Mouse (Mus musculus) heart, postnatal 0 days (tissue): ENCODE data around the gene Prr15. TPM values are rescaled to one million over a fixed set of nuclear protein-coding genes. Genes with fewer than 3 reads are reported as not detected.

Source experiments
- ATAC-seq: fragments of 200-750 bp; cut with Nextera tagmentation; 2 replicates; pipeline ENCODE4 v1.8.0; 2017; ENCODE audit warnings: low read depth, moderate number of reproducible peaks, moderate library complexity; ENCODE audit not compliant: insufficient read depth
- DNase-seq: peaks from one replicate; pipeline ENCODE4 v3.0.0-alpha.2; 2016; ENCODE audit warnings: low spot score
- H3K27ac ChIP-seq: fragments of 300-500 bp; sonication (generic); 2 replicates; pipeline ENCODE4 v1.5.1; 2014; ENCODE audit warnings: low read depth, mild to moderate bottlenecking
- H3K27me3 ChIP-seq: fragments of 300-500 bp; sonication (generic); 2 replicates; pipeline ENCODE4 v1.6.1; 2014; ENCODE audit warnings: low read length, mixed read lengths; ENCODE audit not compliant: control insufficient read depth, insufficient read depth
- H3K36me3 ChIP-seq: fragments of 300-500 bp; sonication (generic); replicated peaks from 2 replicates; pipeline ENCODE4 v1.6.1; 2014; ENCODE audit warnings: low read length, mixed read lengths; ENCODE audit not compliant: control insufficient read depth, insufficient read depth
- H3K4me1 ChIP-seq: fragments of 300-500 bp; sonication (generic); 2 replicates; pipeline ENCODE4 v1.6.1; 2014; ENCODE audit warnings: antibody characterized with exemption; ENCODE audit not compliant: control insufficient read depth, insufficient read depth
- H3K4me2 ChIP-seq: fragments of 300-500 bp; sonication (generic); 2 replicates; pipeline ENCODE4 v1.6.1; 2014; ENCODE audit warnings: low read depth, mild to moderate bottlenecking, low read length, moderate library complexity
- H3K4me3 ChIP-seq: fragments of 300-500 bp; sonication (generic); 2 replicates; pipeline ENCODE4 v1.5.1; 2014; ENCODE audit warnings: low read depth, low read length
- H3K9ac ChIP-seq: fragments of 300-500 bp; sonication (generic); replicated peaks from 2 replicates; pipeline ENCODE4 v1.6.1; 2014; ENCODE audit warnings: low read depth, low read length, mixed read lengths
- H3K9me3 ChIP-seq: fragments of 300-500 bp; sonication (generic); replicated peaks from 2 replicates; pipeline ENCODE4 v1.6.1; 2016; ENCODE audit warnings: low read length; ENCODE audit not compliant: control insufficient read depth
- CTCF ChIP-seq: IDR thresholded peaks from 2 replicates; pipeline ENCODE4 v1.5.1; 2016; ENCODE audit warnings: antibody characterized with exemption, control low read depth, low read depth
- EP300 ChIP-seq: IDR thresholded peaks from 2 replicates; pipeline ENCODE4 v1.6.1; 2016; ENCODE audit warnings: antibody characterized with exemption, low read depth
- WGBS: fragments of 180-500 bp; shearing (Covaris S2); extraction: QIAGEN DNeasy Blood & Tissue Kit; methylation state at CpG from one replicate; pipeline ENCODE4 v1.1.7; 2014; 5-methylcytosine and 5-hydroxymethylcytosine counted together
- polyA plus RNA-seq: library from polyadenylated mRNA; unstranded; fragments of >200 nt; fragmentation: Nextera tagmentation; extraction: Ambion mirVana; gene quantifications from 2 replicates; pipeline ENCODE4 v1.2.1, GENCODE M21; 2015
- total RNA-seq: library from RNA; depleted of rRNA; stranded (reverse); fragments of >200 nt; gene quantifications from 2 replicates; pipeline ENCODE4 v1.2.3, GENCODE M21; 2014; ENCODE audit warnings: low replicate concordance

Prr15 gene
- total and polyA plus RNA-seq, 2 experiments from 2014 or later: 14.3 to 16.7 TPM

DNA sequence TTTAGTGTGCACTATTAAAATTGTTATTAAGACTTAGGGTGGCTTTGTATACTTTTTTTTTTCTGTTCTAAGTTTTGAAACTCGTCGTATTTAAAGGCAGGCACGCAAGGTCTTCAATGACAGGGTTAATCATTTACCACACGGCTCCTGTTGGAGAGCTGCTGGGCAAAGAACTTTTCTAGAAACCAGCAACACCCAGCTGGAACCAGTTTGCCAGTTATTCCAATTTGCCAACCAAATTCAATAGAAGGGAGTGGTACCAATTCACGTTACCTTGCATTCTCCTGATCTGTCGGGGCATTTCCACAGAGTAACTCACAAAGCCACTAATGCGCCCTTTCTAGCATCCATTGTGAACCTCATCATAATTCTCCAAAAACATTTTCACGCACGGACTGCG, 4.5 kb downstream of the Prr15 start:
- peak overlapping the region; percentile 4; the same call in 1 of the 2 replicates for H3K4me2 ChIP-seq
- H3K9me3 ChIP-seq: no peaks in the 10 kb centered on the region
- ATAC-seq (no peak), DNase-seq (no peak)
- H3K9ac ChIP-seq: no peak overlapping the region
- WGBS: 89% methylated on average over 10 of the region's 10 CpGs
- no peak overlapping the region for H3K27ac ChIP-seq
- no peaks in the 10 kb centered on the region for H3K4me1 ChIP-seq
- no peak for TF ChIP-seq EP300
- TF ChIP-seq CTCF: no peak
- peaks cover 5% of the 10 kb centered on the region for H3K27me3 ChIP-seq
- H3K4me3 ChIP-seq: no peak overlapping the region
- H3K36me3 ChIP-seq: no peaks in the 10 kb centered on the region

GRCm38 (mm10) chr6:54331765-54332164, 6.1 kb downstream of the Prr15 start:
- no peak for TF ChIP-seq CTCF
- no peaks in the 10 kb centered on the region for H3K36me3 ChIP-seq
- no peak for ATAC-seq
- no peak overlapping the region for H3K4me3 ChIP-seq
- no peaks in the 10 kb centered on the region for H3K4me1 ChIP-seq
- WGBS: 64% methylated on average over 10 of the region's 10 CpGs
- H3K9ac ChIP-seq: no peak overlapping the region
- H3K9me3 ChIP-seq: no peaks in the 10 kb centered on the region
- H3K4me2 ChIP-seq: no peak overlapping the region
- no peak overlapping the region for H3K27ac ChIP-seq
- H3K27me3 ChIP-seq: no peaks in the 10 kb centered on the region
- DNase-seq: no peak

GRCm38 (mm10) chr6:54332203-54332602, 6.6 kb downstream of the Prr15 start:
- Histone ChIP-seq H3K36me3 (no peaks in the 10 kb centered on the region), H3K4me2 (no peak overlapping the region), H3K9ac (no peak overlapping the region), H3K4me3 (no peak overlapping the region), H3K4me1 (no peaks in the 10 kb centered on the region), H3K27me3 (no peaks in the 10 kb centered on the region), H3K9me3 (no peaks in the 10 kb centered on the region), H3K27ac (no peak overlapping the region)
- WGBS: 67% methylated on average over 8 of the region's 8 CpGs
- TF ChIP-seq EP300 (no peak), CTCF (no peak)
- DNase-seq (no peak), ATAC-seq (no peak)

- WGBS: 66% methylated on average over 11 of the region's 11 CpGs
Measured at GRCm38 (mm10) chr6:54333116-54333651, 7.5 kb downstream of the Prr15 start.

DNA sequence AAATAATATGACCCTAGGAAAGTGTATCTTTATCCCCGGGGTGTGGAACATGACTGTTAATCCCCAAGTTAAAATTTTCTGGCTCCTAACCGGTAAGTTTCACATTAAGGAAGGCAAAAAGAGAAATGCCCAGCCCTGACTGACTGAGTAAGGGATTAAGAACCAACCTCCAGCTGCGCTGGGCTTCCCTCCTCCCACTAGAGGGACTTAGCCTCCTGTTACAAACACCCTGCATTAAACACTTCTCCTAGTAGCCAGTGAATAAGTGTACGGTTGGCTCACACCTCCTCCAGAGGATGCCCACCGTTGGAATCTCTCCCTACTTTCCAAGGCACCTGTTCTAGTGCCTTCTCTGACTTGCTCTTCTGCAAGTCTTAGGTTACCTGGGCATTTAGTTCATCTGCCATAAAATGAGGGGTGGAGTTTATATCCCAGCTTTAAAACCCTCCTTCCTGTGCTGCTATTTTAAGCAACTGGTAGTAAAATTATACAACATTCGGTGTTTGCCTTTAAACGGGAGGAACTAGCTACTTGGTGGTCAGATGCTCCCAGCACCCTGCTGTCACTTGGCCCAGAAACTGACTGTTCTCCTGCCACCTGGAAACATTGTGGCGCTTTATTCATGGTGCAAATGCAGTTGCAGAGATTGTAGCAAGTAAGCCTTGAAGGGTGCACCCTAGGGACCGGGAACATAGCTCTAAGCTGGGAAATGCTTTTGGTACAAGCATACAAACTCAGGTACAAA, 8.2 kb downstream of the Prr15 start:
- DNase-seq: no peak
- TF ChIP-seq EP300: no peak
- no peak for TF ChIP-seq CTCF
- Histone ChIP-seq H3K27me3 (no peaks in the 10 kb centered on the region), H3K36me3 (no peaks in the 10 kb centered on the region), H3K27ac (no peak overlapping the region), H3K4me1 (no peaks in the 10 kb centered on the region), H3K4me2 (no peak overlapping the region), H3K9me3 (no peaks in the 10 kb centered on the region), H3K4me3 (no peak overlapping the region), H3K9ac (no peak overlapping the region)
- no peak for ATAC-seq
- 52% methylated on average over 9 of the region's 9 CpGs for WGBS

More at GRCm38 (mm10) chr6:54333116-54333651, 7.5 kb downstream of the Prr15 start:
- H3K9me3 ChIP-seq: no peaks in the 10 kb centered on the region
- no peak for DNase-seq
- H3K36me3 ChIP-seq: no peaks in the 10 kb centered on the region
- H3K27ac ChIP-seq: no peak overlapping the region
- no peaks in the 10 kb centered on the region for H3K27me3 ChIP-seq
- H3K4me2 ChIP-seq: no peak overlapping the region
- H3K9ac ChIP-seq: no peak overlapping the region
- no peak for ATAC-seq
- no peak for TF ChIP-seq EP300
- TF ChIP-seq CTCF: no peak
- no peak overlapping the region for H3K4me3 ChIP-seq
- no peaks in the 10 kb centered on the region for H3K4me1 ChIP-seq

DNA sequence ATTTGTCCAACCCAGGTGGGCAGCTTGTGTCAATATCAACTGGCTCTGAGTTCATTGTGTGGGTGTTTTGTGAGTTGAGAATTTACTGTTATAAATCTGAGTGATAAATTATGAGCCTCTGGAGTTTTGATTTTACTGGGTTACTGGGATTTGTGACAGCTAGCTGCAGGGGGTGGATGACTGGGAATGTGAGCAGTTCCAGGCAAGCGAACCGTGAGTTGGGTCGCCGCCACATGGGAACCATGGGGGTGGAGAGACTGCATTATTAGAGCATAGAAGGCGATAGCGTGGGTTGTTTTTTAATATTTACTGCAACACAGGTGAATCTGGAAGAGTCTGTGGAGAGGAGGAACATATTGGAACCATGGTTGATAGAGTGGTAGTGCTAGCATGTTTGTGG, 11.7 kb downstream of the Prr15 start:
- WGBS: 84% methylated on average over 6 of the region's 6 CpGs
- no peaks in the 10 kb centered on the region for H3K36me3 ChIP-seq
- H3K4me1 ChIP-seq: no peaks in the 10 kb centered on the region
- H3K4me3 ChIP-seq: no peak overlapping the region
- no peak overlapping the region for H3K4me2 ChIP-seq
- no peaks in the 10 kb centered on the region for H3K27me3 ChIP-seq
- TF ChIP-seq EP300 (no peak), CTCF (no peak)
- H3K9me3 ChIP-seq: no peaks in the 10 kb centered on the region
- no peak overlapping the region for H3K9ac ChIP-seq
- DNase-seq (no peak), ATAC-seq (no peak)
- no peak overlapping the region for H3K27ac ChIP-seq
